In genomic region chr3:59542621-59543020, GRCm38 (mm10) we compare ENCODE assay signal across 15 mouse cellular contexts.
"Had no signal": no experiment of that assay in that cellular context is flagged by ENCODE, and none has a peak within 500 bp of the region (broad histone marks: within the 10 kb centered on the region; RNA-seq: fewer than 3 reads in every experiment).

No protein-coding gene starts in this region.

- H3K27me3 ChIP-seq: liver, embryonic 15.5 days; megakaryocyte, embryonic 14.5 days; midbrain, embryonic 13.5 days; midbrain, embryonic 15.5 days; neural tube, embryonic 12.5 days had no signal

- DNase-seq: liver, postnatal 0 days; lung, adult 2 months; lung, postnatal 14 days; lung, postnatal 36 days; right cerebral cortex, postnatal 14 days; thymus, adult 18-20 months; thymus, postnatal 25 days; thymus, postnatal 4 days had no signal

- H3K4me1 ChIP-seq: liver, embryonic 15.5 days; megakaryocyte, embryonic 14.5 days; midbrain, embryonic 13.5 days; midbrain, embryonic 15.5 days; neural tube, embryonic 12.5 days had no signal

- H3K4me3 ChIP-seq: liver, embryonic 15.5 days; megakaryocyte, embryonic 14.5 days; midbrain, embryonic 13.5 days; midbrain, embryonic 15.5 days; neural tube, embryonic 12.5 days had no signal

- ATAC-seq: liver, postnatal 0 days; midbrain, embryonic 13.5 days; midbrain, embryonic 15.5 days had no signal

- H3K27ac ChIP-seq: liver, embryonic 15.5 days; macrophage; midbrain, embryonic 13.5 days; midbrain, embryonic 15.5 days; neural tube, embryonic 12.5 days had no signal

- H3K4me2 ChIP-seq: liver, embryonic 15.5 days; midbrain, embryonic 11.5 days; midbrain, embryonic 13.5 days; midbrain, embryonic 15.5 days; neural tube, embryonic 12.5 days had no signal

- H3K9ac ChIP-seq: liver, embryonic 15.5 days; liver, postnatal 0 days; midbrain, embryonic 13.5 days; midbrain, embryonic 15.5 days; neural tube, embryonic 12.5 days had no signal

- H3K9me3 ChIP-seq: liver, embryonic 15.5 days; megakaryocyte, embryonic 14.5 days; midbrain, embryonic 13.5 days; midbrain, embryonic 15.5 days; neural tube, embryonic 12.5 days had no signal

- H3K36me3 ChIP-seq: liver, embryonic 15.5 days; midbrain, embryonic 13.5 days; midbrain, embryonic 15.5 days; neural tube, embryonic 12.5 days had no signal
